Mouse (Mus musculus) heart, embryonic 11.5 days (tissue): Measurements from ENCODE around the gene Negr1. TPM values are rescaled to one million over a fixed set of nuclear protein-coding genes. Genes with fewer than 3 reads are reported as not detected.

Experiments used
- ATAC-seq: fragments of 200-750 bp; cut with Nextera tagmentation; replicated peaks from 2 replicates; pipeline ENCODE4 v1.8.0; 2017; ENCODE audit warnings: moderate library complexity; ENCODE audit not compliant: insufficient number of reproducible peaks, low FRiP score, low TSS enrichment
- H3K27ac ChIP-seq: fragments of 300-500 bp; sonication (generic); 2 replicates; pipeline ENCODE4 v1.5.1; 2014; ENCODE audit warnings: mild to moderate bottlenecking, low read depth, low read length
- H3K27me3 ChIP-seq: fragments of 300-500 bp; sonication (generic); 2 replicates; pipeline ENCODE4 v1.6.1; 2014; ENCODE audit warnings: mild to moderate bottlenecking, low read length, mixed read lengths; ENCODE audit not compliant: control insufficient read depth, insufficient read depth
- H3K36me3 ChIP-seq: fragments of 300-500 bp; sonication (generic); 2 replicates; pipeline ENCODE4 v1.6.1; 2014; ENCODE audit warnings: mild to moderate bottlenecking, low read length, moderate library complexity, mixed read lengths; ENCODE audit not compliant: control insufficient read depth, insufficient read depth
- H3K4me1 ChIP-seq: fragments of 300-500 bp; sonication (generic); 2 replicates; pipeline ENCODE4 v1.6.1; 2014; ENCODE audit warnings: low read length; ENCODE audit not compliant: control insufficient read depth, insufficient read depth
- H3K4me2 ChIP-seq: fragments of 300-500 bp; sonication (generic); 2 replicates; pipeline ENCODE4 v1.6.1; 2014; ENCODE audit warnings: mild to moderate bottlenecking, moderate library complexity
- H3K4me3 ChIP-seq: fragments of 300-500 bp; sonication (generic); 2 replicates; pipeline ENCODE4 v1.5.1; 2014; ENCODE audit warnings: low read depth, low read length
- H3K9ac ChIP-seq: fragments of 300-500 bp; sonication (generic); 2 replicates; pipeline ENCODE4 v1.6.1; 2014; ENCODE audit warnings: mild to moderate bottlenecking, low read depth, low read length, moderate library complexity
- H3K9me3 ChIP-seq: fragments of 300-500 bp; sonication (generic); replicated peaks from 2 replicates; pipeline ENCODE4 v1.6.1; 2016; ENCODE audit warnings: low read length; ENCODE audit not compliant: control insufficient read depth
- WGBS: fragments of 180-500 bp; shearing (Covaris S2); extraction: QIAGEN DNeasy Blood & Tissue Kit; methylation state at CpG from one replicate; pipeline ENCODE4 v1.1.7; 2014; ENCODE audit not compliant: insufficient replicate concordance; 5-methylcytosine and 5-hydroxymethylcytosine counted together
- polyA plus RNA-seq: library from polyadenylated mRNA; unstranded; fragments of >200 nt; fragmentation: Nextera tagmentation; extraction: Ambion mirVana; gene quantifications from 2 replicates; pipeline ENCODE4 v1.2.1, GENCODE M21; 2014

Gene Negr1
- polyA plus RNA-seq, 1 experiment from 2014 or later = 2.6 TPM

- ATAC-seq = no peak
- Histone ChIP-seq H3K36me3 (no peaks in the 10 kb centered on the region), H3K27ac (no peak overlapping the region), H3K4me3 (no peak overlapping the region), H3K27me3 (no peaks in the 10 kb centered on the region), H3K9me3 (no peaks in the 10 kb centered on the region), H3K4me2 (no peak overlapping the region), H3K4me1 (no peaks in the 10 kb centered on the region), H3K9ac (no peak overlapping the region)
- WGBS = 24% methylated on average over 1 of the region's 1 CpGs
Observed at GRCm38 (mm10) chr3:157208966-157209365, 647.4 kb downstream of the Negr1 start.

GRCm38 (mm10) chr3:157209386-157209785, 647.8 kb downstream of the Negr1 start:
- no peak overlapping the region for H3K4me2 ChIP-seq
- no peaks in the 10 kb centered on the region for H3K9me3 ChIP-seq
- no peaks in the 10 kb centered on the region for H3K4me1 ChIP-seq
- H3K4me3 ChIP-seq = no peak overlapping the region
- no peak overlapping the region for H3K27ac ChIP-seq
- no peaks in the 10 kb centered on the region for H3K27me3 ChIP-seq
- no peak for ATAC-seq
- WGBS = 72% methylated on average over 2 of the region's 2 CpGs
- H3K36me3 ChIP-seq = no peaks in the 10 kb centered on the region
- H3K9ac ChIP-seq = no peak overlapping the region

- no peaks in the 10 kb centered on the region for H3K4me1 ChIP-seq
- no peaks in the 10 kb centered on the region for H3K9me3 ChIP-seq
- H3K4me3 ChIP-seq = no peak overlapping the region
- H3K36me3 ChIP-seq = no peaks in the 10 kb centered on the region
- H3K9ac ChIP-seq = no peak overlapping the region
- no peaks in the 10 kb centered on the region for H3K27me3 ChIP-seq
- H3K27ac ChIP-seq = no peak overlapping the region
- no peak for ATAC-seq
- whole genome bisulfite sequencing = 72% methylated on average over 5 of the region's 5 CpGs
- no peak overlapping the region for H3K4me2 ChIP-seq
Observed at GRCm38 (mm10) chr3:157215937-157216719, 654.5 kb downstream of the Negr1 start.

GRCm38 (mm10) chr3:157217794-157218193, 656.2 kb downstream of the Negr1 start:
- 59% methylated on average over 2 of the region's 2 CpGs for WGBS
- no peak for ATAC-seq
- no peaks in the 10 kb centered on the region for H3K9me3 ChIP-seq
- H3K36me3 ChIP-seq = no peaks in the 10 kb centered on the region
- no peak overlapping the region for H3K4me2 ChIP-seq
- H3K4me3 ChIP-seq = no peak overlapping the region
- no peaks in the 10 kb centered on the region for H3K27me3 ChIP-seq
- no peak overlapping the region for H3K27ac ChIP-seq
- H3K9ac ChIP-seq = no peak overlapping the region
- no peaks in the 10 kb centered on the region for H3K4me1 ChIP-seq

GRCm38 (mm10) chr3:157224920-157225319, 663.3 kb downstream of the Negr1 start:
- no peaks in the 10 kb centered on the region for H3K9me3 ChIP-seq
- WGBS = 68% methylated on average over 4 of the region's 4 CpGs
- H3K4me3 ChIP-seq = no peak overlapping the region
- ATAC-seq = no peak
- H3K27me3 ChIP-seq = no peaks in the 10 kb centered on the region
- no peak overlapping the region for H3K9ac ChIP-seq
- H3K27ac ChIP-seq = no peak overlapping the region
- H3K36me3 ChIP-seq = no peaks in the 10 kb centered on the region
- no peak overlapping the region for H3K4me2 ChIP-seq
- H3K4me1 ChIP-seq = no peaks in the 10 kb centered on the region

GRCm38 (mm10) chr3:157232723-157233122, 671.1 kb downstream of the Negr1 start:
- no peak overlapping the region for H3K4me3 ChIP-seq
- H3K4me2 ChIP-seq = no peak overlapping the region
- H3K36me3 ChIP-seq = no peaks in the 10 kb centered on the region
- 30% methylated on average over 5 of the region's 5 CpGs for WGBS
- H3K27me3 ChIP-seq = no peaks in the 10 kb centered on the region
- H3K9me3 ChIP-seq = no peaks in the 10 kb centered on the region
- H3K27ac ChIP-seq = no peak overlapping the region
- H3K4me1 ChIP-seq = no peaks in the 10 kb centered on the region
- H3K9ac ChIP-seq = no peak overlapping the region
- ATAC-seq = no peak; the same call in 1 of the 2 replicates

GRCm38 (mm10) chr3:157240240-157240639, 678.6 kb downstream of the Negr1 start:
- 87% methylated on average over 1 of the region's 1 CpGs for WGBS
- no peak overlapping the region for H3K4me3 ChIP-seq

GRCm38 (mm10) chr3:157255446-157255845, 693.9 kb downstream of the Negr1 start:
- H3K27ac ChIP-seq = no peak overlapping the region; the same call in 1 of the 2 replicates
- no peak overlapping the region for H3K9ac ChIP-seq
- no peaks in the 10 kb centered on the region for H3K36me3 ChIP-seq
- H3K4me3 ChIP-seq = no peak overlapping the region
- ATAC-seq = 0 out of 2 replicates have a peak, but pooled peaks have one; percentile 61
- H3K9me3 ChIP-seq = no peaks in the 10 kb centered on the region
- no peaks in the 10 kb centered on the region for H3K4me1 ChIP-seq
- no peak overlapping the region for H3K4me2 ChIP-seq
- WGBS = 23% methylated on average over 1 of the region's 1 CpGs
- H3K27me3 ChIP-seq = no peaks in the 10 kb centered on the region

More at GRCm38 (mm10) chr3:157240240-157240639, 678.6 kb downstream of the Negr1 start:
- Histone ChIP-seq H3K27ac (no peak overlapping the region), H3K4me2 (no peak overlapping the region), H3K4me1 (no peaks in the 10 kb centered on the region), H3K36me3 (no peaks in the 10 kb centered on the region), H3K9me3 (no peaks in the 10 kb centered on the region), H3K27me3 (no peaks in the 10 kb centered on the region), H3K9ac (no peak overlapping the region)
- ATAC-seq = no peak

- H3K4me3 ChIP-seq = no peak overlapping the region
- H3K27me3 ChIP-seq = no peaks in the 10 kb centered on the region
- H3K9ac ChIP-seq = no peak overlapping the region
- no peak overlapping the region for H3K4me2 ChIP-seq
- WGBS = 31% methylated on average over 3 of the region's 3 CpGs
- H3K27ac ChIP-seq = no peak overlapping the region; the same call in 1 of the 2 replicates
- H3K36me3 ChIP-seq = no peaks in the 10 kb centered on the region
- ATAC-seq = peak; percentile 81
- H3K4me1 ChIP-seq = no peaks in the 10 kb centered on the region
- H3K9me3 ChIP-seq = no peaks in the 10 kb centered on the region
Observed at GRCm38 (mm10) chr3:157255863-157256262, 694.3 kb downstream of the Negr1 start.
